Mouse (Mus musculus) right cerebral cortex, postnatal 25 days (tissue): ENCODE measurements around the gene Eftud2.

ENCODE experiments used
- DNase-seq: peaks from one replicate; pipeline ENCODE4 v3.0.0; 2022

The Eftud2 gene

DNA sequence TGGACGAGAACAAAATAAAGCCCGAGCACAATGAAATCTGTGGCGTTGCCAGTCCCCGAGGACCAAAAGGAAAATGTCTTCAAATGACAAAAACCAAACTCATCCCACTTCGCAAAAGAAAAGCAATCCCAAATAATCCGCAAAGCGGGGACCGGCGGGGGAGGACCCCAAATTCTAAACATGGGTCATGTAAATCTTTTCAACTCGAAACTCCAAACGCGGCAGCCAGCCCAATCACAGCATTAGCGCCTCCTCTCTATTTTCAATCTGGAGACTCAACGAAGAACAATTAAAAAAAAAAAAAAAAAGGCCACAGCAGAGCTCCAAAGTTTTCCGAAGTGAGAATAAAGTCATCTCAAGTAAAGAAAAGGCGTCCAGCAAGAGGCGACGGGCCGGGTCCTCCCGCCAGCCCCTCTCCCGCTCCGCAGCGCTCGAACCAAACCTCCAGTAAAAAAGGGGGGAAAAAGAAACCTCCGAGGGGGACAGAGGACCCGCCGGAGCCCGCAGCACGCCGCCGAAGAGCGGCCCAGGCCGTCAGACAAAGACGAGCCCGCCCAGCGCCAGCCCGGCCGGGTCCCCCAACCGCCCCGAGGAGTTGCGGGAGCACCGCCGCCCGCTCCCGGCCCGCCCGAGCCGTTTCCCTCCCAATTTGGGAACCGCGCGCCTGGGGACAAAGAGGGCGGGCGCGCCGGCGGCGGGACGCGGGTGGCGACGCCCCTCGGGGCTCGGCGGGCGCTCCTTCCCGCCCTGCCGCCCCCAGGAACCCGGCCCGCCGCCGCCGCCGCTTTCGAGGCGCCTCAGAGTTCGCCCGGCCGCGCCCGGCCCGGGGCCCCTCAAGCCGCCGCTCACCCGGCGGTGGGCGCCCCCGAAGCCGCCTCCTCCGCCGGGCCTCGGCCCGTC, 62.4 kb downstream of the Eftud2 start:
- no peak for DNase-seq

DNA sequence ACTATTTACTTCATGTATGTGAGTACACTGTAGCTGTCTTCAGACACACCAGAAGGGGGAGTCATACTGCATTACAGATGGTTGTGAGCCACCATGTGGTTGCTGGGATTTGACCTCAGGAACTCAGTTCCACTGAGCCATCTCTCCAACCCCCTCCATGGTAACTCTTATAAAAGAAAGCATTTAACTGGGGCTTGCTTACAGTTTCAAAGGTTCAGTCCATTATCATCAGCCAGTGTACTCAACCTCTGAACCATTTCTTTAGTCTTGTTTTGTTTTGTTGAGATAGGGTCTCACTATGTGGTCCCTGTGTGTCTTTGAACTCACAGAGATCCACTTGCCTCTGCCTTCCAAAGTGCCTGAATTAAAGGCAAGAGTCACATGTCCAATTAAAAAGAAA, 65.9 kb downstream of the Eftud2 start:
- no peak for DNase-seq

- no peak for DNase-seq
Measured at GRCm38 (mm10) chr11:102810721-102811485, 69.9 kb downstream of the Eftud2 start.

DNA sequence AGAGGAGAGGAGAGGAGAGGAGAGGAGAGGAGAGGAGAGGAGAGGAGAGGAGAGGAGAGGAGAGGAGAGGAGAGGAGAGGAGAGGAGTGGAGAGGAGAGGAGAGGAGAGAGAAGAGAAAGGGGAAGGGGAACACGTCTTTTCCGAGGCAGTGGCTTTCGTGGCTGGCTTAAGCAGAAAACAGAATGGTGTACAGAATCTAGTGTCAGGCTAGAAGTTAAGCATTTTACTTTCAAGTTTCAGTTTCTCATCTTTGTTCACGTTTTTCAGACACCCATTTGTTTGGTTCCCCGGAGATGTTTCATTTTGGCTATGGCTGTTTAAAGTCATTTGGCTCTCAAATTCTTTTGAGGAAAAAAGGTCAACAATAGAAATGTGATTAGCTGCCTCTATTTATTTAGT, 72.5 kb downstream of the Eftud2 start:
- DNase-seq = no peak

GRCm38 (mm10) chr11:102803453-102803852, 77.3 kb downstream of the Eftud2 start:
- DNase-seq = no peak

GRCm38 (mm10) chr11:102794157-102794556, 86.6 kb downstream of the Eftud2 start:
- no peak for DNase-seq

DNA sequence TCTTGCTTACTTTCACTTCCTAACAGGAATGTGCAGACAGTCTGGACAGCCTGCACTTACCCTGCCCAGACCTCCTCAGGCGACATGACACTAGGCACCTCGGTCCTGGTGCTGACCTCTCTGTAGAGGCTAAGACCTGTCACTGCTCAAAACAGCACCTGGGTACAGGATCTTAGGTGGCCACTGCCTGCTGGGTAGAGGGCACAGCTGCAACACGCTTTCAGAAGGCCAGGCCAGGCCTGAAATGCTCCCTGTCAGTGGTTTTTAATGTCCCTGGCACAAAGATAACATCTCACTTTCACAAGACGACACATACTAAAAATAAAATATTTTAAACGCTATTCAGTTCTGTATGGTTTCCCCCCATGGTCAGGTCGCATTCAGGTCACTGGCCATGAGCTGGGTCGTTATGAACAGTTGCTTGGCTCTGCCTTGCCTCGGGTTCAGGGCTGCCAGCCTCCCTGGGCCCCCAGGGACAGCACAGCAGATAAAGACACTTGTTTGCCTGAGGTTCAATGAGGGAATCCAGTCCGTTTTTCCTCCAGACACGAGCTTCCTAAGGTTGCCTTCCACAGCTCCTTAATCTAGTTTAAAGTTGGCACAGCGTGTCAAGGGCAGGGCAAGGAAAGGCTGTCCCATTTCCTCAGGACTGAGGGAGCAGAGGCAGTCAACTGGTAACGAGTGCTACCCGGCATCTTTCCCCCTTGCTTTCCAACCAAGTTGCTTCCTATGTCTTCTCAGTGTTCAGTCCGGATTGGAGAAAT, 88.9 kb downstream of the Eftud2 start:
- no peak for DNase-seq
